Mouse (Mus musculus) heart, embryonic 13.5 days (tissue): ENCODE measurements around the gene Rnf24. TPM values are rescaled to one million over a fixed set of nuclear protein-coding genes. Genes with fewer than 3 reads are reported as not detected.

ENCODE experiments used
- microRNA-seq: library from miRNA; unstranded; fragments of <30 nt; microRNA quantifications from one replicate; pipeline ENCODE4, GENCODE M21; 2016
- polyA plus RNA-seq: library from polyadenylated mRNA; unstranded; fragments of >200 nt; fragmentation: Nextera tagmentation; extraction: Ambion mirVana; gene quantifications from 2 replicates; pipeline ENCODE4 v1.2.1, GENCODE M21; 2015

Rnf24 gene
- polyA plus RNA-seq, 1 experiment from 2014 or later, result 2.2 TPM

Small RNAs within 50 kb of the gene (microRNA-seq; reads per million reads assigned to microRNA genes)
- 61.0 reads per million, percentile 46 among the genes with 10 or more reads in this experiment for gene Mir103-2

Other genes starting within 250 kb of the Rnf24 start
- gene Hspa12b, start 225.6 kb downstream of the Rnf24 start, polyA plus RNA-seq, result 8.1 and 8.4 TPM in 2 replicates
- gene Gm11037, start 219.4 kb downstream of the Rnf24 start, polyA plus RNA-seq, result not detected in 2 replicates
- 69.0 and 71.4 TPM in 2 replicates for gene 1700037H04Rik, start 192.8 kb downstream of the Rnf24 start, polyA plus RNA-seq
- gene Cenpb, start 172.8 kb downstream of the Rnf24 start, polyA plus RNA-seq, result 6.8 and 7.0 TPM in 2 replicates
- 36.6 and 41.2 TPM in 2 replicates for gene Cdc25b, start 165.9 kb downstream of the Rnf24 start, polyA plus RNA-seq
- gene Spef1, start 165.6 kb downstream of the Rnf24 start, polyA plus RNA-seq, result 1.3 and 1.5 TPM in 2 replicates
- 32.0 and 35.2 TPM in 2 replicates for gene Ap5s1, start 145.8 kb downstream of the Rnf24 start, polyA plus RNA-seq
- gene Mavs, start 118.8 kb downstream of the Rnf24 start, polyA plus RNA-seq, result 18.8 and 20.1 TPM in 2 replicates
- gene Pank2, start 90.4 kb downstream of the Rnf24 start, polyA plus RNA-seq, result 20.8 and 25.1 TPM in 2 replicates
- 24.4 and 25.8 TPM in 2 replicates for gene Smox, start 138.6 kb upstream of the Rnf24 start, polyA plus RNA-seq
- 0.24 and 0.47 TPM in 2 replicates for gene Adra1d, start 209.4 kb upstream of the Rnf24 start, polyA plus RNA-seq